Mouse (Mus musculus): ENCODE results near the gene Aup1.

Gene Aup1

GRCm38 (mm10) chr6:83101688-83102556 is 47.6 kb downstream of the Aup1 start:
- DNase-seq (ENCODE audit: extremely low spot score, low spot score) = peak; percentile 76

GRCm38 (mm10) chr6:83103130-83103650 is 48.9 kb downstream of the Aup1 start:
- no peak for DNase-seq (ENCODE audit: extremely low spot score, low spot score)

- DNase-seq (ENCODE audit: extremely low spot score, low spot score) = no peak
Observed at GRCm38 (mm10) chr6:83104158-83104557, 49.8 kb downstream of the Aup1 start.
